ENCODE assay signal across 18 mouse cellular contexts in the genomic region with DNA sequence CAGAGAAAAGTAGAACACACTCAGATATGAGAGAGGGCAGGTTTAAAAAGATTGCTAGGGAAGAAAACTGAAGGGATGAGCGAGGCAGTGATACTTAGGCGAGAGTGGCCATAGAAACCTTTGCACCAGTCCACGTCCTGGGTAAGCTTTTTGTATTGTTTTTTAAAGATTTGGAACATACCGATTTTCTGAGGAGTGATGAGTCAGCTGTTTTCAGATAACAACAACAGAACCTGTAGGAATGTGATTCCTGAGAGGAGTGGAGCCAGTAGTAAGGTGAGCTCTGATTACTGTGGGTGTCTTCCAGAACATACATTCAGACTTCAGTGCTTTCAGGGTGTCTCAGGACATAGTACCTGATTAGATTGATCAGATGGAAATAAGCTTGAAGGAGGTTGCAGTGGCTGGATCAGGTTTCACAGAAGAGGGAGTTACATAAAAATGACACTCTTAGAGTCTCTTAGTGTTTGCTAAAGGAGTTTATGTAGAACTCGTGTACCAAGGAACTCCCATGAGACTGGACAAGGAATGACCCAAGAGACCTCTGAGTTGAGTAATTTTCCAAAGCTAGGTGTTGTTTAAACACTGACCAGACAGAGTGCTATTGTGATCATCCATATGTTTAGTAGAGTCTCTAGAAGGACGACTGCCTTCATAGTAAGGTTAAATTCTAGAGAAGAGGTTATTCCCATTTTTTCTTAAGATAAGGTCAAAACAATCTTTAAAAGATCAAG.
"Had no signal": no experiment of that assay in that cellular context is flagged by ENCODE, and none has a peak within 500 bp of the region (broad histone marks: within the 10 kb centered on the region; RNA-seq: fewer than 3 reads in every experiment).

No protein-coding gene starts in this region.

- H3K9me3 ChIP-seq: limb, embryonic 10.5 days; liver, embryonic 15.5 days; megakaryocyte, embryonic 14.5 days; midbrain, embryonic 15.5 days; neural tube, embryonic 12.5 days had no signal

- H3K9ac ChIP-seq: liver, embryonic 15.5 days; midbrain, embryonic 15.5 days; neural tube, embryonic 12.5 days had no signal

- H3K27ac ChIP-seq: layer of hippocampus, adult 2 months; limb, embryonic 10.5 days; liver, embryonic 15.5 days; macrophage; midbrain, embryonic 15.5 days; neural tube, embryonic 12.5 days had no signal

- H3K27me3 ChIP-seq: liver, embryonic 15.5 days; megakaryocyte, embryonic 14.5 days; midbrain, embryonic 15.5 days; neural tube, embryonic 12.5 days had no signal

- H3K4me3 ChIP-seq: layer of hippocampus, adult 2 months; limb, embryonic 10.5 days; liver, embryonic 15.5 days; megakaryocyte, embryonic 14.5 days; midbrain, embryonic 15.5 days; neural tube, embryonic 12.5 days had no signal

- DNase-seq: kidney, adult 9 months; kidney, postnatal 10 days; kidney, postnatal 4 days; right cerebral cortex, postnatal 4 days; spleen, adult 18-20 months; thymus, adult 18-20 months; thymus, postnatal 14 days had no signal

- H3K4me2 ChIP-seq: liver, embryonic 11.5 days; liver, embryonic 15.5 days; midbrain, embryonic 11.5 days; midbrain, embryonic 15.5 days; neural tube, embryonic 12.5 days had no signal

- H3K36me3 ChIP-seq: limb, embryonic 10.5 days; liver, embryonic 15.5 days; midbrain, embryonic 15.5 days; neural tube, embryonic 12.5 days had no signal

- ATAC-seq: inflammation-experienced regulatory T-cells, adult 6 months; intestine, postnatal 0 days; midbrain, embryonic 15.5 days had no signal
